Mouse (Mus musculus) embryo, embryonic 10.5 days (tissue): Measurements from ENCODE around the gene Wt1.

Source experiments
- DNase-seq: peaks from one replicate; pipeline ENCODE4 v3.0.0-alpha.2; 2015; ENCODE audit warnings: low spot score

Wt1 gene

DNA sequence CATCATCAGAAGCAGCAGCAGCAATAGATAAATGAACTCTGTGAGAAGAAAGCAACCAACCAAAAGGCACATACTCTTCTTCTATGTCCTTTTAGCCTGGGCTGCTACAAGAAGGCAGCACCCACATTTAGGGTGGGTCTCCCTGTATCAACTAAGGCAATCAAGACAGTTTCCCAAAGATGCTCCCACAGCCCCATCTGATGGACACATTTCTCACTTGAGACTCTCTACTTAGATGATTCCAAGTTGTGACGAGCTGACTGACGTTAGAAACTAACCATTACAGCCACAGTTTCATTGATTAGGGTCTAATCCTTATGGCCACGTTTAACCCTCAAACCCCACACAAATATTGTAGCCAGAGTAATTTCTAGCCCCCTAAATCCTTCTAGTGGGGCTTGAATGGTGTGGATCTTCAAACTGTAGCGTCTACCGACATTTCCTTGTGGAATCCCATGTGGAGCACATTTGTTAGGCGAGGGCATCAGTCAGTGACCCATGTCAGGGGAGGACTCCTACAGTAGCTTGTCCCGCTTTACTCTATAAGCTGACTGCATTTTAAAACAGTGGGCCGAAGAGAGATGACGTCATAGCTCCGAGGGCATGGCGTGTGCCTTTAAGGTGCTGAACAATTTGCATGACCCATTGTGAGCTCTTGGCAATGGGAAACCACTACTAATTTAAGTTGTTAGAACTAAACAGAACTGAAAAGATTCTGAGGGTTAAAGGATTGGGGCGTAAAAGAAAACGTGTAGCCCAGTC lies 59.6 kb downstream of the Wt1 start:
- no peak for DNase-seq

DNA sequence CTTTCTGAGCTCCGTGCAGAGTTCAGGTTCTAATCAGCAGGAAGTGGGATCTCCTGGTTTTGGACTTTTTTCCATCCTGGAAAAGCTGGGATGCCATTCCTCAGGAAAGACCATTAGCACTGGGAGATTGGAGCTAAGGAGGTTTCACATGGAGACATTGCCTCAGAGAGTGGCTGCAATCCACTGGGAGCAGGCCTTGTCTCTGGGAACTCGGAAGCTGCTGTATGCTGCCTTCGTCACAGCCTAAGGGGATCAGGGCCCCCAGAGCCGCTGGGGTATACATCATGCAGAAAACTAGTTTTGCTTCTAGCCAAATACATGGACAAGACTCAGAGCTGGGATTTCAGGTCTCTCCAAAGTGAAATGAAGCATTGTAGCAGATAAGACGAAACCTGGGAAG lies 60.3 kb downstream of the Wt1 start:
- no peak for DNase-seq

DNA sequence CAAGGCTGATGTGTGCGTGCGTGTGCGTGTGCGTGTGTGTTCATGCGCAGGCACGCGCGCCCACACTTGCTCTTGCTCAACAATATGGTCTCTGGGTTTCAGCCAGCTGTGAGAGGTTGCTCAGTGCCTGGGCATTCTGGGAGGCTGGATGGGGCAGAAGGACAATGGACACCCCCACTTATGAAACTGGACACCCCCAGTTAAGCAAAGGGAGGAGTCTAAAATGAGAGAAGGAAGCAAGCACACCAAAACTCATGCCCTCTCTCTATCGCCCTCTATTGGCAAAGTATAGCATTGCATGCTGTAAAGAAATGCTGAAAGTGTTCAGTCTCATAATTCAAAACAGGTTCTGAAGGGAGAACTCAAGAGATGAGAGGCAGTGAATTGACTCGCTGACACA lies 61.9 kb downstream of the Wt1 start:
- DNase-seq, result peak; percentile 72

DNA sequence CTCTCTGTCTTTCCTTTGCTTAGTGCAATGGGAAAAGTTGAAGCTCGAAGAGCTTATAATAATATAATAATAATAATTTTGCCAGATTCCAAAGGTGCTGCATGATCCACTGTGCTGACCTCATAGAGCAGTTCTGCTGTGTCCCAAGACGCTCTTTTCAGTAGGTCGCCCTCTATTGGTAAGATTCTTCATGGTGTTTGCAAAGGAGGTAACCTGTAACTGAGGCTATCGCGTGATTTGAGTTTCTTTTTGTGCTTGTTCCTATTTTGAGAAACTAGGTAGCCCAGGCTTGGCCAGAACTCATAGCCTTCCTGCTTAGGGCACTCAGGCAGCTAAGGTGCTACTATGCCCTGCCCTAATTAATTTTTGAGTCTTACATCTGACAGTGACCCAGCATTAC lies 63.0 kb downstream of the Wt1 start:
- DNase-seq, result peak; percentile 74

DNA sequence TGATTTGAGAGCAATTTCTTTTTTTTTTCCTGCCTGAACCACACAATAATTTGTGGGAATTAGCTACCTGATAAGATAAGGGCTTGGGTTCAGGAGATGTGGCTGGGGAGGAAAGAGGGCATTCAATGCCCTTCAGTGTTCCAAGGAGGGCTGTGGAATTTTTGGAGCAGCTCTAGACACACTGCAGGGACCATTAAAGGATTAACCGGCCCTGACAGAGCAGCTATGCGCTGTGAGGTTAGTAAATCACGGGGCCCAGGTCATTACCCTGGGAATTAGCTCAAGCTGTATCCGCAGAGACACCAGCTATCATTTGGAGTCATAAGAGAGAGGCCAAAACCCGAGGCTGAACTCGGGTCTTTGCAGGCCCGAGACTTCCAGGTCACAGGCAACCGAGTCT lies 73.8 kb downstream of the Wt1 start:
- peak; percentile 54 for DNase-seq

DNA sequence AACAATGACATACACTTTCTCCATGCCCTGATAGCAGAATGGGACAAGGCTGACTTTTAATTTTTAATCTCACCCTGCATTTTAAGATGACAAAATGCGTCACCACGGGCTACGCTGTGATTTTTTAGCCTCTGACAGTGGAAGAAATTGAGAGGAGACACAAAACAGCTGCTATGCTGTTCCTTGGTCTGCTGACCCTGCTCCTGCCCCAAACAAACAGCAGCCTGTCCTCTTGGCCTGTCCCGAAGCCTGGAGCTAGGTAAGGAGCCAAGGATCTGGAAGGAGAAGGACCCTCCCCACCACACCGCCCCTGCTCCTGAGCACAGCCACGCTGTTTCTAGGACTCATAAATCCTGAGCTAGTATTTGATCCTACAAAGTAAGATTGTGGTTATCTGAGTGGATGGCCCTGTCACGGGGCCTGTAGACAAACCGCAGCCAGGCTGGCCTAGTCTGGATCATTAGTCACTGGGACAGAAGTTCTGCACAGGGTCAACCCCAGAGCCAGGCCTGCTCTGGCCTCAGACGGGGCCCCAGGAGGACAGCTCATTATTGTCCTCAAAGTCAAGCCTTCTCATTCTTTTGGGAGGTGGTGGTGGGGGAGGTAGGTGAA lies 80.3 kb downstream of the Wt1 start:
- peak; percentile 50 for DNase-seq

DNA sequence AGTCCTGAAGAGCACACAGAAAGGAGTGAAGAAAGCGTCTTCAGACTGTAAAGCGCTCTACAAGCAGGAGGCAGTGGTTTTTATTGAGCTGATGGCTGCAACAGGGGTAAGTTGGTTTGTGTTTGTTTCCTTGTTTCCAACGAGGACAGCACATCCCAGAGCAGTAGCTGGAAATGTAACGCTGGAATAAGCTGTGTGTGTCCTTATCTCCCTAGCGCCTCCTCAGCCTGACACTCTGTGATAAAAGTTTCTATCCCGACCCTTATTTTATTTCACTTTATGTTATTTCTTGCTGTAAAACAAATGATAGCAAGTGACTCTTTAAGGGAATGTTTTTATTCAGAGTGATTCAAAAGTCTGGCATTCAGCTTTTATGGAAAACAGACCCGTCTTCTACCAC lies 86.5 kb downstream of the Wt1 start:
- no peak for DNase-seq

DNA sequence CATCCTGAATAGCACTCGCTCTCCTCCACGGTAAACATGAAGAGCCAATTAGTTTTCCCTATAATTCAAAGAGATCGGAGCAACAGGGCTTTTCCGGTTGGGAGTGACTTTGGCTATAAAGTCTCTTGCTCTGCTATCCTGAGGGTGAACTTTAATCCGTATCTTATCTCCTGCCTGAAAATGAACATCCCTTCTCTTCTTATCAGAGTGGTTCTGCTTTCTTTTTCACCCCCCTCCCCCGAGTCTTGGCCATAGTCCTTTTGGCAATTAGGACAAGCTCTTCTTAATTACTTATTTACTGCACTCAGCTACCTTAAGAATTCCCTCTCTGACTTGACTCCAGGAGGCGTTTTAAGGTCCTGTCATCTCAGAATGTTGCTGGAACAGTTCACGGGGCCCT lies 89.6 kb downstream of the Wt1 start:
- no peak for DNase-seq

DNA sequence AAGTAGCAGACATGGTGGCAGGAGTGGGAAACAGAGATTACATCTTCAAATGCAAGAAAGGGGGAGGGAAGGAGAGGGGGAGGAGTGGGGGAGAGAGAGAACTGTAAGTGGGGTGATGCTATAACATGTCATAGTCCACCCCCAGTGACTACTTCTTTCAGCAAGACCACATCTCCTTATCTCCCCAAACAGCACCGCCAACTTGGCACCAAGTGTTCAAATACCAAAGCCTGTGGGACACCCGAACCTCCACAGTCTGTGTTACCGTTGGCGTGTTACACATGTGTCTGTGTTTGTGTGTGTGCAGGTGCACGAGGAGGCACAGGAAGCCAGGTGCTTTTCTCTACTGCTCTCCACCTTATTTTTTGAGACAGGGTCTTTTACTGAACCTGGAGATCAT lies 92.9 kb downstream of the Wt1 start:
- no peak for DNase-seq

DNA sequence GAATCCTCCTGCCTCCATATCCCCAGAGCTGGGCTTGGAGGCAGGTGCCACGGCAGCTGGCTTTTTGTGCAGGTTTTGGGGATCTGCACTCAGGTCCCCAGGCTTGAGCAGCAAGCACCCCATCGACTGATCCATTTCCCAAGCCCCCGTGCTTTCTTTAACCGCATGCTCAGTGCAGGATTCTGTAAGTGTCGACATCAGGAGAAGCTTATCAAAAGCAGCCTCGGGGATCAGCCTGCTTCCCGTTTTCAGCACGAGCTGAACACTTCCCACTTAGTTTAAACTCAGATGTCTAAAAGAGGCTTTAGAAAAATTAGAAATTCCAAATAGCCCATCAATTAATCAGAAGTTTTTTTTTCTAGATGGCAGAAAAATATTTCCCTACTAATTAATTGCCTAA lies 93.3 kb downstream of the Wt1 start:
- DNase-seq, result no peak

DNA sequence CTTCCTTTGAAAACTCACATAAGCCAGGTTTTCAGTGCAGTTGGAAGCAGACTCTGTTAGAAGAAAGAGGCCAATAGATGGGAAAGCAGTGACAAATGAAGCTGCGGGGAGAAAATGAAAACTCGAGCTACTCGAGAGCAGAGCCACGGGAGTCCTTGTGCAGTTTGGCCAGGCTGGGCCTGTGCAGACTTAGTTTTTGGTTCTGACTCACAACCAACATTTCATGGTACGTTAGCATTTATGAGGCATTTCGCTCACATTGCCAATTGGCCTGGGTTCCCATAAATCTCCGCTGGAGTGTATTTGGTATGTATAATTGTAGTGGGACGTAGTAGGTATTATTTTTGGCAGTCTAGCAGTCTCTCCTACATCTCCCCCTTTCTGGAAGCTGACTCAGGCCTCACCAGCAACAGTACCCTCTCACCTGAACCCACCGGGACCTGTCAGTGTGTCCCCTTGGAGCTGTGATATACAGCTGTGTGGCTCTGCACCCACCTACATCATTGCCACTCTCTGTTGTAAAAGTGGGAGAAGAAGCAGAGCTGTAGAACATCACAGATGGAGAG lies 94.5 kb downstream of the Wt1 start:
- no peak for DNase-seq
